Mouse (Mus musculus) CD4-positive helper T cell, adult 2 months (primary cell): ENCODE data around the gene Ccdc84.
"Not testable (repeated sequence)": the region's sequence is repeated elsewhere in the genome, so short reads cannot be mapped to it uniquely, and the experiment has no call there.

Experiments
- DNase-seq: peaks from one replicate; pipeline ENCODE4 v3.0.0-alpha.2; 2012; ENCODE audit warnings: low read depth, missing footprints, low spot score

Gene Ccdc84

GRCm38 (mm10) chr9:44418519-44419385 lies at the start of gene Ccdc84:
Gene Ccdc84, minus strand, starts transcription at chr9:44418569.
- DNase-seq = no peak

GRCm38 (mm10) chr9:44461950-44462349 lies 43.6 kb upstream of the Ccdc84 start:
- DNase-seq = no peak

DNA sequence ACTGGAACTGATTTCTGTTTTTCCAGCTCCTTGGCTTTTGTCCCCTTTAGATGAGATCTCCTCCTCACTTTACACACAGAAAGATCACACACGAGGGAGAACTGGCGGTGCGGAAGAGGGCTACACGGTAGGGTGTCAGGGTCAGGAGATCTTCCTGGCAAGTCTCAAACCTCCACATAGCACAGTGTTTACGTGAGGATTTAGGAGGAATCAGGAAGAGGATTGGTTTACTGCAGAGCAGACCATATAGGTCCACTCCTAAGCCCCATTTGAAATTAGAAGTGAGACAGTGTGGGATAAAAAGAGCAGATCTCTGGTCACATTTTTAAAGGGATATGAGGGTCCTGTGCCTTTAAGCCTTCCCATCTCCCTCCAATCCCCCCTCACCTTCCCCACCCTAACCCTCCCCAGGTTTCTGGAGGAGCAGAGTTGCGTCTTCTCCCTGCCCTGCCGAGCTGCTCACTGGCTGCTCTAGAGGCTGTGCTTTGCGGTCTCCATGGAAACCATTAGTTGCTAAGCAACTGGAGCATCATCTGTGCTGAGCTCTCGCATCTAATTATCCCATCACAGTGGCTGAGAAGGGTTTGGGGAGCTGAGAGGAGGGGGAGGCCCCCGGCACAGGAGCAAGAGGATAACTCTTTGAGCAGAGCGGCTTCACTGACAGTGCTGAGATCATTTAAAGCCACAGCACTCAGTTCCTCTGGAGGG lies 38.8 kb upstream of the Ccdc84 start:
- DNase-seq = peak; percentile 23

GRCm38 (mm10) chr9:44454891-44455220 lies 36.5 kb upstream of the Ccdc84 start, which contains the start of gene Upk2:
Gene Upk2, minus strand, starts transcription at chr9:44454976.
- DNase-seq = no peak

GRCm38 (mm10) chr9:44454132-44454890 lies 35.9 kb upstream of the Ccdc84 start:
- peak; percentile 80 for DNase-seq

DNA sequence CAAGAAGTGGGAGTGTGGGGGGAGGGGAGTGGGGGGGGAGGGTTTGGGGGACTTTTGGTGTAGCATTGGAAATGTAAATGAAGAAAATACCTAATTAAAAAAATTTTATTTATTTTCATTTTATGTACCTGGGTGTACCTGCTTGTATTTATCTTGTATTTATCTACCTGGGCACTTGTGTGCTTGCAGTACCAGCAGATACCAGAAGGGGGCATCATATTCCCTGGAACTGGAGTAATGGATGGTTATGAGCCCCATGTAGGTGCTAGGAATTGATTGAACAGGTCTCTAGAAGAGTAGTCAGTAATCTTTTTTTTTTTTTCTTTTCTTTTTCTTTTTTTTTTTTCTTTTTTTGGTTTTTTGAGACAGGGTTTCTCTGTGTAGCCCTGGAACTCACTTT lies 32.0 kb upstream of the Ccdc84 start:
- peak; percentile 44 for DNase-seq

GRCm38 (mm10) chr9:44444402-44445025 lies 26.1 kb upstream of the Ccdc84 start:
- not testable (repeated sequence) for DNase-seq

GRCm38 (mm10) chr9:44440961-44441360 lies 22.6 kb upstream of the Ccdc84 start, which contains the start of gene Foxr1:
Gene Foxr1, minus strand, starts transcription at chr9:44441136.
- no peak for DNase-seq

DNA sequence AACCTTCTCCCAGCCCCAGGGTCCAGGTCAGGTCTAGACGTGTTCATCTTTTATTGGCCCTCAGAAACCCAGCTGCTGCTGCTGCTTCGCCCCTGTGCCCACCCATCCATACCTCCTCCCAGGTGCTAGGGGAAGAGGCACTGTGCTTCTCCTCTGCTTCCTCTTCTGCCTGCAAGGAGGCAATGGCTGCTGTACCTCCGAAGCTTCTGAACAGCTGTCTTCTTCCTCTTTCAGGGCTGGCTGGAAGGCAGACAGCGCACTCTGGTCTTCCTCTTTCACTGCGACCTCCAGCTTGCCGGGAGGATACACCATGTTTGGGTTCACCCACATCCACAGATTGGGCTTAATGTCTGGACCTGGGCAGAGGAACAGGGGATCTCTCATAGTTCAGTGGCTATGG lies 17.4 kb upstream of the Ccdc84 start:
- DNase-seq = no peak

GRCm38 (mm10) chr9:44432577-44433185 lies 14.3 kb upstream of the Ccdc84 start:
- DNase-seq = no peak

DNA sequence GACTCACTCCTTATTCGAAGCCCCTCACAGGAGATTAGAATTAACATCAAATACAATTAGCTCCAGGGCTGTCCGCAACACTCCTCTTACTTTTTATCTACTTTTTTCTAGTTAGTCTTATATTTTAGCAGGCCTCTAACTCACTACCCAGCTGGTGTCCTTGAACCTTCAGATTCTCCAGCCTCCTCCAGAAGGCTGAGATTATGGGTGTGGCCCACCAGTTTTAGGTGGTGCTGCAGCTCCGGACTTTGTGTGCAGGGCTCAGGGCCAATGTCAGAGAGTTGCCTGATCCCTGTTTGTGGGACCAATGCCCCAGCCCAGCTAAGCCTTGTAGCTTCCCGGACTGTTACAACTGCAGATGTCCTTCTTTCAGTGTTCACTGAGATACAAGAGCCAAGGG lies 5.2 kb upstream of the Ccdc84 start:
- DNase-seq = no peak

DNA sequence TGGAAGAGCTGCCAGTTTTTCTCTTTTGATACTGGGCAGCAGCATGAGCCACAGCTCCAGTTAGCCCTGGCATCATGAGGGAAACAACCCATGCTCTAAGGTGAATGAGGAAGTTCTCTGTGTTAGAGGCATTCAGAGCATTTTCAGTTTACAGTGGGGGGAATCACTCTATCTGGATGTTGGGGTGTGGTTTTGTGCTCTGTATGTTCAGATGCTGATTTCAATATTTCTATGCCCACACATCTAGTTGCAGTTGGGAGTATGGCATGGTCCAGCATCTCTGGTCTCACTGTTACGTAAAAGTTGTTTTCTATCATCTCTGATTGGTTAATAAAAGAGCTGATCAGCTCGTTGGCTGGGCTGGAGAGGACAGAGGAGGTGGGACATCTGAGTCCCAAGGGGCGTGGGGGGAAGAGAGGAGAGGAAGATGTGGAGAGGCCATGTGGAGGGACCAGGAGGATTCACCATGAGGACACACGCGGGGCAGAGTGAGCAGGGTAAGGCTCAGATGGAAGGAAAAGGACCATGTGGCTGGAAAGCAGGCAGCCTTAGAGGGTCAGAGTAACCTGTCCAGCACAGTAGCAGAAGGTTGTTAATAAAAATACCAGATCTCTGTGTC lies 2.0 kb upstream of the Ccdc84 start:
- DNase-seq = no peak

GRCm38 (mm10) chr9:44419730-44420129 lies 1.4 kb upstream of the Ccdc84 start:
- DNase-seq = not testable (repeated sequence)

DNA sequence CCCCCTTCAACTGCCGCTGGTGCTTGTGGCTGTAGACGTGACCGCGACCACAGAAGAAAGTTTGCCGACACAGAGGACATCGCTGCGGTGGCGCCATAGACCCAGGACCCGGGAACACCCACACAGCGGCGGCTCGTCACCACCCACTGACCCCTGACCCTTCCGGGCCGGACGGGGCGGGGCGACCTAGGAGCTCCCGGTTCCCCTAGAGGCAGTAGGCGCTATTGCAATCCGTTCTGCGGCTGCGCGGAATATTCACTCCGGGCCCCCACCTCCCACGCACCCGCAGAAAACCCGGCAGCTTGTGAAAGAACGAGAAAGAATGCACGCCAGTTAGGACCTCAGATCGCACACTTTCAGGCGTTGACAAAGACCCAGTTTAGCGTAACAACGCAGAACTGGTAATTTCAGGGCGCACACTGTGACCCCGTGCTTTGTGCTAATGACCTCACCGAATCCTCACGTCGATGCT lies 441 bp downstream of the Ccdc84 start:
- DNase-seq = peak; percentile 92

GRCm38 (mm10) chr9:44417156-44417891 lies 1.0 kb downstream of the Ccdc84 start:
- DNase-seq = no peak

DNA sequence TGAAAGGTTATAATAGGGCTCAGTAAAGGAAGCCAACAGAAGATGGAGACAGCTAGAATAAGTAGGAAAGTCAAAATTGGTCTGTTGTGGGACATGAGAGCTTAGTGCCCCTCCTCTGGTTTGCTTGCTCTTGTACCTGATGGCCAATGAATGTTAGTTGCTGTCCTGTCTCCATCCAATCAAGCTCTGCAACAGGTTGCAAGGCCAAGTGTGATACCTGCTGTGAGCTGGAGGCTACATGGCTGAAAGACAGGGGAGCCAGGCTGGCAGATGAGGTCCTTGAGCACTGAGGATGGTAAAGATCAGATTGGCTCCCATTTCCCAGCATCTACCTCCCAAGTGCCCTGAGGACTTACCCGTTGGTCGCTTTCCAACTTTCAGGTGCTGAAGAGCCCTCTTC lies 5.6 kb downstream of the Ccdc84 start:
- no peak for DNase-seq

GRCm38 (mm10) chr9:44412306-44412705 lies 6.1 kb downstream of the Ccdc84 start:
- peak; percentile 59 for DNase-seq

DNA sequence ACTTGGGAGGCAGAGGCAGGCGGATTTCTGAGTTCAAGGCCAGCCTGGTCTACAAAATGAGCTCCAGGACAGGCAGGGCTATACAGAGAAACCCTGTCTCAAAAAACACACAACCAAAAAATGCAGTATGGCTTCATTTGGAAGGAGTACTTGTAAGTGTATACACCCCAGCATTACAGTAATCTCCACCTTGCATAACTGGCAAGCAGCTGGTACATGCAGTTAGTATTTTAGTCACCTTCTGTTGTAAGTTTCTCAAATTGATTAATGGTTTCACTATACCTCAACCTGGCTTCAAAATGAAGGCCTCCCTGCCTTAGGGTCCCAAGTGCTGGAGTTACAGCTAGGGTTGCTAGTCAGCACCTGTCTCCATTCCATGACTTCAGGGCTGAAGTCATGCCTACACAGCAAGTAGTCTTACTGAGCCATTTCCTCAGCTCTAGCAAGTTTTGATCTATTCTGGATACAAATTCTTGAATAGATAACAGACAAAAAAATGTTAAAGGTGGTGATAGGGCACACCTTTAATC lies 6.7 kb downstream of the Ccdc84 start:
- DNase-seq = no peak

GRCm38 (mm10) chr9:44410647-44411336 lies 7.6 kb downstream of the Ccdc84 start:
- DNase-seq = no peak
